Mouse (Mus musculus): ENCODE data around the gene Lrrk1.

The Lrrk1 gene

DNA sequence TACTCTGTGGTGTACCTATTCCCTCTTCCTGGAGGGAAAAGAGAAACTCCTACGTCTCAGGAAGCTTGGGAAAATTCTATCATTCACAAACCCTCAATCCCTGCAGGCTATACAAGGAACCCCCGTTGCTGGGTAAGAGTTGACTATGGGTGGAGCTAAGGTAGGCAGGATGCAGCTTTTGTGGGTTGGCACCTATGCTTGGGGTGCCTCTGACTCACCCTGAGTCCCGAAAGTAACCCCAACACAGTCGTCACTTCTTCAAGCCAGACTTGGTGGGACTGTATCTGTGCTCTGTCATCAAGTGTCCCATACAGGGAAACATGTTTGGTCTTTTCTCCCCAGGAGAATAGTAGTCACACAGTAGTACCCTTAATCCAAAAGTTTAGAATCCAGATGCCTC is 86.7 kb downstream of the Lrrk1 start:
- DNase-seq (ENCODE audit: extremely low spot score) = no peak

DNA sequence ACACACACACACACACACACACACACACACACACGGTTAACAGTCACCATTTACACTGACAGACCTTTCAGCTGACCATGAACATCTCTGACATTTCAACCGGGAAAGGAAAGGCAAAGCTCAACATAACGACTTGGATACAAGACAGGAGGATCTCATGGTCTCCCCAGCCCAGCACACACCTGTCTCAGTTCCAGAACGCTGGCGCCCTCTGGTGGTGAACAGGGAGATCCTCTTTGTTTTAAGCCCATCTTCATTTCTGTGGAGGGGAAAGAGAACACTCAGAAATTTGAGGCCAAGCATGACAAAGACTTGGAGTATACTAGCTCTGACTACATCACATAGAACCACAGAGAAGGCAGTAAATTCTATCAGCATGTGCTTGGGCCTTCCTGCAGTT is 87.5 kb downstream of the Lrrk1 start:
- peak; percentile 77 for DNase-seq (ENCODE audit: extremely low spot score)

DNA sequence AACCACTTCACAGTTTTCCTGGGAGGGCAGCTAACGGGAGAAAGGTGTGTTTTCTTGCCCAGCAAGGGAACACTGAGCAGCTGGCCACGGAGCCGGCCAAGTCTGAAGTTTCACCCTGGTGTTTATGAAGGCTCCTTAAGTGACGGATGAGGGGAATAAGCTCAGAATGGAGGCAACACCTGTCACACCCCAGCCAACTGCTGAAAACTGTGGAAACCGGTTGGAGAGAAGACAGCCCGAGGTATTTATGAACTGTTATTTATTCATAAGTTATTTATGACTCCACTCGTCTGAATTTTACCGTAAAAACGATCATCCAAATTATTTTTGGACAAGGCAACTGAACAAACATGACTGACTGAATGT is 90.5 kb downstream of the Lrrk1 start:
- DNase-seq (ENCODE audit: extremely low spot score) = no peak

DNA sequence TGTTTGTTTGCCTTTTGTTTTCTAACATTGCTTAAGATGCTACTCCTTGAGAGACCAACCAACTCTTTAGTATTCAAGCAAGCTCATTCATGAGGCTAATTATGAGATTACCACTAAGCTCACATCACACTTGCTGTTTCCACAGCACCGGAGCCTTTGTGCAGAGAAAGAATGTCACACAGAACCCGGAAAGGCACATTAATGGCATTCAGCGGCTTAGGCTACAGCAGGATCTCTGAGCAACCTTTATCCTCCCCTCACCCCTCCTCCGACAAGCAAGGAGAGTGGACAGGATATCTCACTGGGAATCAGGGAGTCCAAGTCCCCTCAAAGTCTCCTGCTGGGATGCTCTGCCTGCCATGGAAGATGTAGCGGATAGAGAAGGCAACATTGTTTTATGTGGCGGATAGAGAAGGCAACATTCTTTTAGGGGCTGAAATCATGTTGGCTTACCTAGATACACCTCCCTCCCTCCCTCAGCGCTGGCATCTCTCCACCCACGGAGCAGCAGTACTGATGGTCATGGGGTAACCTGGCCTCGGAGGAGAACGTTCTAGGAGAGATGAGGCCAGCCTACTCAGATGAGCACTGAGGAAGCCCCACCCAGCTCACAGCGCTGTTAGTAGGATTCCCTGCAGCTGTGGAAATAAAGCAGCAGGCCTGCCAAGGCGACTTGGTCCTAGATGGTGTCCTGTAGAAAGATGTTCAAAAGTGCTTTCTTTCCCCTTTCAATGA is 91.1 kb downstream of the Lrrk1 start:
- no peak for DNase-seq (ENCODE audit: extremely low spot score)

DNA sequence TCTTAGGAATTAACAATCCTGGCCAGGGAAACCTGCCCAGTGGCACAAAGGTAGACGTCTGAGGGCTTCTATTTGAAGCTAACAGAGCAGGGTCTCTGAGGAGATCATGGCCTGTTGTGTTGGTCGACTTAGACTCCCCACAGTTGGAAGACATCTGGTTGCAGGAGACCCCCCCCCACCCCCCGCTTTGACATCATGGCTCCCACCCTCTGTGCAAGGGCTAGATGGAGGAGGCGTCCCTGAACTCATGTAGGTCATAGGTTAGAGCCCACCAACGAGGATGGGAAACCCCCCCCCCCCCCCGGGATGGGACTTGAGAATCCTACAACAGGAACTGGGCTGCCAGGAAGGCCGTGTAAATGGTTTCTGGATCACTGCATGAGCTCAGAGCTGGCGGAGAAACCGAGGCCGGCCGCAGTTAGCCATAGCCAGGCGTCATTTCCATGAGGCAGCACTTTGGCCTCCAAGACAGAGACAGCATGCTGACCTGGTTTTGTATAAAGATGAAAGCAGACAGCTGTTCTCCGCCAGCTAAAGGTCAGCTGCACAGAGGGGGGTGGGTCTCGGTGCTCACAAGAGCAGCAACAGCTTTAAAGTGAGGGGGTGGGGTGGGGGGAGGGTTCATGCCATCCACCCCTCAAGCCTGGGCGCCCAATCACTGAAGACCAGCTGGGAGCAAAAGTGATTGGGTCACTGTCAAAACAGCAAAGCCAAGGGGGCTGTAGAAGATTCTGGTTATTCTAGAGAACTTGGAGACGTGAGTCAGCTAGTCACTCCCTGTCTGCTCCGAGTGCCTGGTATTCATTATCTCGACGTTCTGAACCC is 95.4 kb downstream of the Lrrk1 start:
- peak; percentile 53 for DNase-seq (ENCODE audit: extremely low spot score)

DNA sequence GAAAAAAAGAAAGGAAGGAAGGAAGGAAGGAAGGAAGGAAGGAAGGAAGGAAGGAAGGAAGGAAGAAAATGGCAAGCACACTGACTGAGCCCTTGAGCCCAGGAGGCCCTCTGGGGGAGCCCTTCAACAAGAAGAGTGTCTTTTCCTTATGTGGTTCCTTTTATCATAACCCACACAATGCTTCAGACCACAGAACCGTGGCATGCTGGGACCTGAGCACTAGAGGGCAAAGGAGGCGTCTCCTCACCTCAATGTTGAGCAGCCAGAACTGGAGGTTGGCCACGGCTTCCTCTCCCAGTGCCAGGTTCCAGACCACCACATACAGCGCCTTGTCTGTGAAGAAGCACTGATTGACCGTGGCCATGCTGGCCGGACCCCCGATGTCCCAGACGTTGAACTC is 96.1 kb downstream of the Lrrk1 start:
- no peak for DNase-seq (ENCODE audit: extremely low spot score)

DNA sequence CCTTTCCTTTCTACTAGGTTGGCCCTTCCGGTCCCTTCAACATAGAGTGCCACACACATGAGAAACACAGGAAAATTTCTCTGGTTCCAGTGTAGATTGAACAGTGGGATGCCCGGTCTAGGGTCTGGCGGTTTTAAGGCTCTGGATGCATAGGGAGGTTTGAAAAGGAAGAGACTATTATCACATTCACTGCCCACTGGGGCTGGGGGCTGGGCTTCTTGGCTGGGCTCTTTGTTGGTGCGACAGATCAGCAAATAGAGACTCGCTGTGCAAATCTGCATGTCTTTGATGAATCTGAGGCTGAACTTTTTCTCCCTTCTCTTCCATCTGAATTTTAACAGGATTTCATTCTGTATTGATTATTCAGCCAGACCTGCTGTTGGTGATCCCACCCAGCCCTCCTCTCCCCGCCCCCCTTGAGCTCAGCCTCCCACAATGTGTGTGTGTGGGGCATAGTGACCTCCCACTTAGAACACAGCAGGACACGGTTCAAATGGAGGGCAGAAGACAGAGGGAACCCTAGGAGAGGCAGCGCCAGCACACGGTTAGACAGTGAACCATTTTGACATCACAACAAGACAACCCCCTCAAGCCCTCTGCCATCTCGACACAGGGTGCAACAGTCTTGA is 105.1 kb downstream of the Lrrk1 start:
- peak; percentile 52 for DNase-seq (ENCODE audit: extremely low spot score)

DNA sequence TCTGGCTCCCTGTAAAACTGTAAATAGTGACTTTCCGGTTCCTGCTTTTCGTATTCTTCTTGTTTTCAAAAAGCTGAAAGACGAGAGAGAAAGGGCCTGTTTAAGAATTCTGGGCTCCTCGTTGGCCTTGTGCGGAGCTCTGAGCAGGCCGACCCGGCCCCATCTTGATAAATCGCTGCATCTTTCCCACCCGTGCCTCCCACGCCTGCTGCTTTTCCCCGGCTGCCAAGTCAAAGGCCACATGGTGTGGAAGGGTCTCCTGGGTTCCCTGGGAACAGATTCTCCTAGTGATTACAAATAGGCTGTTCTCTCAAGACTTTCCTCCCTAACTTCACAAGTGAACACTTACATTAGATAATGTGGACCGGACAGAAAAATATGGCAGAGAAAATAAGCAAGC is 105.9 kb downstream of the Lrrk1 start:
- DNase-seq (ENCODE audit: extremely low spot score) = no peak

DNA sequence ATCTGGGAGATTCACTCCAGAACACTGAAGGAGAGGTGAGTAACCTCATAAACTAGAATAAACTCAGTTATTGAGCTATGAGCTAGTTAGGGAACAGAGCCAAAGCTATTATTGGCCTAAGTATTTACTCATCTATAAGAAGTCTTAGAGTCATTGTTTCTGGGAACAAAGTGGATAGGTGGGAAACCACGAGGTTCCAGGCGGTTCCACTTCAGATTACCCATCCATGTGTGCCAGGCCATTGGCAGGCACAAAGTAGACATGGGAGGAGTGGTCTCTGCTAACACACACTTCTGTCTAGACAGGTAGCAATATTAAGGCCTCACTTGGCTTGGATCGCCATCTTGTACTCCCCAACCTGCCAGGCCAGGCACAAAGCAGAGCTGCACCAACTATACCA is 110.1 kb downstream of the Lrrk1 start:
- DNase-seq (ENCODE audit: extremely low spot score) = no peak

DNA sequence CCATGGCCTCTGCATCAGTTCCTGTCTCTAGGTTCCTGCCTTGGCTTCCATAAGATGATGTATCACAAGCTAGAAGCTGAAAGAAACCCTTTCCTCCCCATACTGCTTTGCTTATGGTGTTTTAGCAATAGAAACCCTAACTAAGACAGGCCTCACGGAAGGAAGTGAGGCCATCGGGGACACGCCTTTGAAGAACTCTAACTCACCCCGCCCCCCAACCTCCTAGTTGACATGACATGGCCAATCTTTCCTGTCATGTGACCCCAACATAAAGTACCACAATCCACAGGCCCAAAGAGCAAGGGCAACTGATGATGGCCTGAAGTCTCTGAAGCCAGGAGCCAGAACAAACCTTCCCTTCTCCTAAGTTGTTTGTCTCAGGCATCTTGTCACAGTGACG is 114.7 kb downstream of the Lrrk1 start:
- DNase-seq (ENCODE audit: extremely low spot score) = no peak

DNA sequence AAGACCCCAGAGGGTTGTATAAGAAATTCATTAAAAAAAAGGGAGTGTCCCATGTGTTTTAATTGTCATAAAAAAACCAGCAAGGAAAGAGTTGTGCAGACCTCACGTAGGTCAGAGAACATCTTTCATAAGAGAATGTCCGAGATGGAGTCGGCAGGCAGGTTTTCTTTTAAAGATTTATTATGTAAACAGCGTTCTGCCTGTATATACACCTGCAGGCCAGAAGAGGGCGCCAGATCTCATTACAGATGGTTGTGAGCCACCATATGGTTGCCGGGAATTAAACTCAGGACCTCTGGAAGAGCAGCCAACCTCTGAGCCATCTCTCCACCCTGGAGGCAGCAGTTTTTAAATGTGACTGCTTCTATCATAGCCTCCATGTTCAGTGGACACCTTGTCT is 116.9 kb downstream of the Lrrk1 start:
- DNase-seq (ENCODE audit: extremely low spot score) = no peak

DNA sequence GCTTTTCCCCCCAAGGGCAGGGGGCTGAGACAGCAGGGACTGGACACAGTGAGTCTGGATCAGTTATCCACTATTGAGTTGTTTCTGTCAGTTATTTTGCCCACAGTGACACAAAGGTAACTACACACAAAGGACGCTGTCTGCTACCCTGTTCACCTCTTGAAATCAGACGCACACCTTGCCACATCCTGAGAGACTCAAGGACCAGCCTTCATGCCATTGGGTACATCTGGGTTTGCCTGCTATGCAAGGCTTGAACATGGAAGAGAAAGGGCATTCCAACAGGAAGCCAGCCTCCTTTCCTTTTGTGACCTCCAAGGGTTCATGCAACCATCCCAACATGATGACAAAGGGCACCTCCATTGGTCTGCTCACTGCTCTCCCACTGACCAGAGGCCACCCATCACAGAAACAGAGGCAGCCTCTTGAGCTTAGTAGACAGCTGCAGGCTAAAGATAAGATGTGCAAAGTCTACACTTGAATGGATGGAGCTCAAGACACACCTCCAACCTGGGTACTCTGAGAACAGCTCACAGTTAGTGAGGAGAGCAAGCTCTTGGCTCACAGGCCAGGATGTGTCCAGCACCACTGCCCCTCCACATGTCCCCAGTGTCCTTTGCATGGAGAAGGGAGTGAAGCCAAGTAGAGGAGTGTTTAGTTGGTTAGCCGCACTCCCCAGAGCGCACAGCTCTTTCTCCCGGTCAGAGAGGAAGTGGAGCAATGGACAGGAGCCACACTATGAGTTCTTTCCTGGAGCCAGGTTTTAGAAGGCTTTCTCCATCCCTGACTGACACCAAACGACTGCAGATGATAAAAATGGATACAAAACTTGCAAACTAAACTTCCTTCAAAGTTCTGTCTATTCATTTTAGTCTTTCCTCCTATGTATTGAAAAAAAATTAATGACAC is 121.0 kb downstream of the Lrrk1 start:
- no peak for DNase-seq (ENCODE audit: extremely low spot score)

DNA sequence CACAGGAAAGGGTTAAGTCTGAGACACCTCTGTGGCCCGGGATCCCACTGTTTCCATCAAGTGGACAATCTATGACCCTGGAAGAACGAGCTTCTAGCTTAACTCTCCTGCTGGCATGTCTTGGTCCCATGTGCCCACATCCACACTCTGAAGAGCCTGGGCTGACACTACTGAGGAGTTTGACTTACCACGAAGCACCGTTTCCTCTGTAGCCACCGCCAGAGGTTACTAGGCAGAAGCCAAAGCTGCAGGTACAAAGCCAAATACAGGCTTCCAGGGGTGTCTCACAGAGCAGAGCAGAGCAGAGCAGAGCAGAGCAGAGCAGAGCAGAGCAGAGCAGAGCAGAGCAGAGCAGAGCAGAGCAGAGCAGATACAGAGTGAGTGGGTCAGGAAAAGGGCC is 124.7 kb downstream of the Lrrk1 start:
- no peak for DNase-seq (ENCODE audit: extremely low spot score)

DNA sequence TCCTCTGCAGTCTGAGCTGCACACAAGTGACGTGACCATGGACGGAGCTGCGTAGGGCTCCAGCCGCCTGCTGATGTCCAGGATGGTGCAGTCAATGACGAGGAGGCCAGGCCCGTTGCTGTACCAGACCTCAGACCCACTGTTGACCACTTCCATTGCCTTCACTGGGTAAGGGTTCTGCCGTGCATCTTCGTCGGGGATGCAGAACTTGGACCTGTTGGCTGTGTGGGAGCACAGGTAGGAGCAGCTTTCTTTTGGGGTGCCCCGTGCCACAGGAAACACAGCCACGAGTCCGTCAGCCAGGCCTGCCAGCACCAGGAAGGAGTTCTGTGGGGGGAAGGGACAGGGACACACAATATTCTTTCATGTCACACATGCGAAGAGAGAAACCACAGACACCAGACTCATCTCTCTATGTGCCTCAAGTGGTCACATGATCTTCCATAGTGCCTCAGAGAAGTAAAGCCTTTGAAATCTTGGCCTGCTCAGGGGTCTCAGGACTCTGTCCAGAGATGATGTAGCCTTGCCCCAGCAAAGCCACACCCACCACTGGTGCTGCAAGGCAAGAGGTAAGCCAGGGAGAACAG is 125.5 kb downstream of the Lrrk1 start:
- DNase-seq (ENCODE audit: extremely low spot score) = no peak

DNA sequence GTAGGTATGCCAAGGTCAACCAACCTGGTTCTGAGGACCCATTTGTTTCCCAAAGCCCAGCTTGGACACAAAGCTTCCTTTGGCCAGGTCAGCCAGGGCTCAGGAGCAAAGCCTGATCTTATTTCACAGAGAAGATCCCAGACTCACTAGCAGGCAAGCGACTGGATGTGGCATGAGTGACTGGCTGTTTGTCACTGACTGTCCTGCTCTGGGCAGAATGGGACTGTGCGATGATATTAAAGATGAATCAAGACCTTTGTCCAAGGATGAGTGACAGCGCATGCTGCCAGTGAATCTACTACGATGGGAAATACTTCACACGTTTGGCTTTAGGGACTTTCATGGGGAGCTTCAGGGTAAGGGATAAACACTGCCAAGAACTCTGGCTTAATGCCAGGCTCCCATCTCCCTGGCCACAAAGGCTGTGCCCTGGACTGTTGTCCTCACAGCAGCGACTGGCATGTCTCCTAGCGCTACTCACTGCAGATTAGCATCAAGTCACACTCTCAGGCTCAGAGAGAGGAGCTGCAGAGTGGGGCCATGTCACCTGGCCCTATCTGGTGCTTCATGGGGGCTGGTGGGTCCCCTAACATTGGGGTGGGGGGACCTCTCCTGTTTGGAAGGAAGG is 127.3 kb downstream of the Lrrk1 start:
- DNase-seq (ENCODE audit: extremely low spot score) = no peak

DNA sequence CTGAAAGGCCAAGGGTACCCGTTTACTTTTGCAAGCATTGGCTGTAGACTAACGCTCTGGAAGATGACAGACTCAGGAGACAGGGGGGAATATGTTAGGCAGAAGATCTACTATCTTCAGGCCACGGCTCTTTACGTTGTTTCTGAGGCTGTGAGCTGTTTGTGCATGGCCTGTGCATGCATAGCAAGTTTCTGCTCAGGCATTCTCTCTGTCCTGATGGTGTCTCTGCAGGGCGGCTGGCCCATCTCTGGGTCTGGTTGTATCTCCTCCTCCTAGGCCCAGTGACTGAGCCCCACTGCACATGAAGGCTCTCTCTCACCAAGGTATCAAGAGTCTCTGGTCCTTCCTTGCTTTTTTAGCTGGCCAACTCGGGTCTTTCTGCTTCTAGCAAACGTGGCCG is 127.9 kb downstream of the Lrrk1 start:
- DNase-seq (ENCODE audit: extremely low spot score) = no peak

DNA sequence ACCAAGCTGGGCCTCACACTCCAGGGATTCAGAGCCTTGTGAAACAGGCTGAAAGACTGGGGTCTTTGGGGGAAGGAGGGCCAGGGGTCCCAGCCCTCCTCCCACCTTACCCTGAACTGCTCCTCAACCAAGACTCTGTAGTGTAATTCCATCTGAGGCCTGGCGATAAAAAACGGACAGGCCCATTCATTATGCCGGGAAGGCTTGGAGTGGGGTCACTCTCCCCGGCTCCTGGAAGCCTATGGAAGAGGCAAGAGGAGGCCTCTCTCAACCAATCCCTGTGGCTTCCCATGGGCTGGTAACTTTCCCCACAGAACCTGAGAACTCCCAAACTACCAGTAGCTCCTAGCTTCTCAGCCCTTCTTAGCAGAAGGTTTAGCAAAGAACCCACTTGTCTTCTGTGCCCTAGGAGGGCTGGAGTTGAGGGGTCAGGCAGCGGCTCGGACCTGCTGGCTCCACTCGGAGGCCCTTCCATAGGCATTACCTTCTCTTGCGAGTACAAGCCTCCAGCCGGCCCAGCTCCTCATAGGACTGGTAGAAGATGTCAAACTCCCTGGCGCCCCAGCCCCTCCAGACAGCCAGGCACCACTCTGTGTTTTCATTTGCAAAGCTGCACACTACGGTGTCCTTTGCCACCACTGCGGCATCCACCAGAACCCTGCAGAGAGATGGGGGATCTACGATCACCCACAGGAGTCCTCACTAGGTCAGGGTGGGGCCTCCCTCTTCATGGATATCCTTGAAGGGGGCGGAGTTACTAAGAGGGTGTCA is 128.5 kb downstream of the Lrrk1 start:
- DNase-seq (ENCODE audit: extremely low spot score) = no peak

DNA sequence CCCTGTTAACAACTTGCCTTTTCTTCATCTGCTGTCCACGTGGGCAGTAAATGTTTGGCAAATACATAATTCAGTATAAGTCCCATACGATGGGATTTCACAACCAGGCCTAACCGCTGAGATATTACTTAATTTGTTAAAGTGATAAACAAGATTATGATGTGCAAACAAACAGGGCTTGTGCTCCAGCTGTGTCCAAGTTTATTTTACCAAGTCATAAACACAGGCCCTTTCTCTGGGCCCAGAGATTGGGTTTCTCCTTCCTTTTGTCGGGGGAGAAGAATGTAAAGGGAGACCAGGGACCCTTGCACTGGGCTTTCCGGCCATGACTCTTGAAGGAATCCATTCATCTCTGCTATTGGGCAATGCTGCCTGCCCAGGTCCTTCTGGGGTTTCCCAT is 129.2 kb downstream of the Lrrk1 start:
- no peak for DNase-seq (ENCODE audit: extremely low spot score)

DNA sequence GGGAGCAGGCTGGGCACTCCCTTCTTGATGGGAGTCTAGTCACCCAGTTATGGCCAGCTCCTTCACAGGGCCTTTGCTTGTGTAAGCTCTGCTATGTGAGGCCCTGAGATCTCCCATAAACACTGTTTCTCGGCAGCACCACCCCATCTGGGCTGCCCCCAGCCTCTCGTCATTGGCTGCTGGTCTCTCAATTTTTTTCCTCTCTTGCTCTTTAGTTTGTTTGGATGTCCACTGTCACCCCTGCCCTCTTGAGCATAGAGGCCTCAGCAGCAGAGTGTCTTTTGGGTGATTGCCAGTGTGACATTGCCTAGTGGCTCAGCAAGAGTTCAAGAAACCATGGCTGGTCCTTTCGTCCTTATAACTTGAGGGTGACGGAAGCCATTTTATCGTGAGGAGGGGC is 130.9 kb downstream of the Lrrk1 start:
- no peak for DNase-seq (ENCODE audit: extremely low spot score)

DNA sequence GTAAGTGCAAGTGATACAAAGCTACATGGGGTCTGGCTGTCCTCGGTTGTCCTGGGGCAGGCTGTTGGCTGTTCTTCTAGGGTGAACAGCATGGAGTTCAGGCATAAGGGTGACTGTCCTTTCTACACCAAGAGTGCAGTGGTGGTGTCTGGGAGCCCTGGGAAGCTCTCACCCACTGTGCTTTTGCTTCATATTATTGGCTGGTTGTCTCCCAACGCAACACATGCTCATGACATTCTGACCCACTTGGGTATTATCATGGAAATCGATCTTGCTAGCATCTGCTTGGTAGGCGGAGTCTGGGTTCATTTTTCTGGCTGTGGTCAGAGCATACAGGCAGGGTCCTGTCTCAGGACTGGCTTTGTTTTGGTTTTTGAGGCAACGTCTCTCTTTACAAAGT is 131.7 kb downstream of the Lrrk1 start:
- DNase-seq (ENCODE audit: extremely low spot score) = no peak

All from embryo, embryonic 9.5 days (tissue).